Mouse (Mus musculus) neural tube, embryonic 14.5 days (tissue): ENCODE results near the gene Cox11. TPM values are rescaled to one million over a fixed set of nuclear protein-coding genes. Genes with fewer than 3 reads are reported as not detected.

Source experiments
- ATAC-seq: fragments of 200-750 bp; cut with Nextera tagmentation; 2 replicates; pipeline ENCODE4 v1.8.0; 2017; ENCODE audit warnings: low read depth, mild to moderate bottlenecking, moderate TSS enrichment, moderate library complexity
- H3K27ac ChIP-seq: fragments of 300-500 bp; sonication (generic); 2 replicates; pipeline ENCODE4 v1.5.1; 2014; ENCODE audit warnings: low read depth, mild to moderate bottlenecking, control low read depth, low read length, moderate library complexity, mixed read lengths
- H3K27me3 ChIP-seq: fragments of 300-500 bp; sonication (generic); 2 replicates; pipeline ENCODE4 v1.6.1; 2014; ENCODE audit warnings: low read length; ENCODE audit not compliant: control insufficient read depth, insufficient read depth
- H3K36me3 ChIP-seq: fragments of 300-500 bp; sonication (generic); 2 replicates; pipeline ENCODE4 v1.6.1; 2014; ENCODE audit warnings: low read length, mixed read lengths; ENCODE audit not compliant: control insufficient read depth, insufficient read depth
- H3K4me1 ChIP-seq: fragments of 300-500 bp; sonication (generic); 2 replicates; pipeline ENCODE4 v1.6.1; 2014; ENCODE audit warnings: low read length; ENCODE audit not compliant: control insufficient read depth, insufficient read depth
- H3K4me2 ChIP-seq: fragments of 300-500 bp; sonication (generic); 2 replicates; pipeline ENCODE4 v1.6.1; 2014; ENCODE audit warnings: mild to moderate bottlenecking, low read depth, low read length, control low read depth
- H3K4me3 ChIP-seq: fragments of 300-500 bp; sonication (generic); 2 replicates; pipeline ENCODE4 v1.5.1; 2014; ENCODE audit warnings: low read depth, low read length, control low read depth, mixed read lengths
- H3K9ac ChIP-seq: fragments of 300-500 bp; sonication (generic); replicated peaks from 2 replicates; pipeline ENCODE4 v1.6.1; 2014; ENCODE audit warnings: low read depth, mild to moderate bottlenecking, control low read depth, low read length, mixed read lengths
- H3K9me3 ChIP-seq: fragments of 300-500 bp; sonication (generic); 2 replicates; pipeline ENCODE4 v1.6.1; 2016; ENCODE audit warnings: low read length; ENCODE audit not compliant: control insufficient read depth
- WGBS: fragments of 180-500 bp; shearing (Covaris S2); extraction: QIAGEN DNeasy Blood & Tissue Kit; methylation state at CpG from one replicate; pipeline ENCODE4 v1.1.7; 2014; 5-methylcytosine and 5-hydroxymethylcytosine counted together
- polyA plus RNA-seq: library from polyadenylated mRNA; unstranded; fragments of >200 nt; fragmentation: Nextera tagmentation; extraction: Ambion mirVana; gene quantifications from 2 replicates; pipeline ENCODE4 v1.2.1, GENCODE M21; 2014

The Cox11 gene
- polyA plus RNA-seq, 1 experiment from 2014 or later = 32.3 TPM

DNA sequence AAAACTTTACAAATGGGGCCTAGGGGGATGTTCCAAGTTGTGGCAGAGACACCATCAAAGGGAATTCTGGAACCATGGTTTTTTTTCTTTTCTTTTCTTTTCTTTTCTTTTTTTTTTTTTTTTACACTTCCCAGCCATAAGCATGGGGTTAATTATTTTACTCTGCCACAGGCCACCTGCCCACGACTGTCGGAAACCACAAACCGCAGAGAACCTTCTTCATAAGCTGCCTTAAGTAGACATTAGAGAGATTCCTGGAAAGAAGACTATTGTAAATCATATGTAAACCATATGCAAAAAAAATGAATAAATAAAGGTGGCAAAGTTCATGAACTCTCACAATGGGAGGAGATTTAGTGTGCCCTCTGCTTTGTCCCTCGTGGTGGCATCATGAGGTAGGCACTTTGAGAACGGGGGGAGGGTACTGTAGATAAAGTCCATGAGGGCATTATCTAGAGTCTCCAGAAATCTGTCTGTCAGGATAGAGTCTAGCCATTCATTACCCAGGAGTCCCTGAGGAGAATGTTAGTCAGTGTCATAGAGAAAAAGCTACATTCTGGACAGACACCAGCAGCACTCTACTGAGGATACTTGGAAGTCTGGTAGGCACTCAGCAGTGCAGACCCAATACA, 37.6 kb downstream of the Cox11 start:
- Histone ChIP-seq H3K9me3 (no peaks in the 10 kb centered on the region), H3K4me2 (no peak overlapping the region), H3K27ac (no peak overlapping the region), H3K4me1 (no peaks in the 10 kb centered on the region), H3K9ac (no peak overlapping the region), H3K36me3 (no peaks in the 10 kb centered on the region), H3K4me3 (no peak overlapping the region), H3K27me3 (no peaks in the 10 kb centered on the region)
- no peak for ATAC-seq
- 76% methylated on average over 5 of the region's 5 CpGs for WGBS

DNA sequence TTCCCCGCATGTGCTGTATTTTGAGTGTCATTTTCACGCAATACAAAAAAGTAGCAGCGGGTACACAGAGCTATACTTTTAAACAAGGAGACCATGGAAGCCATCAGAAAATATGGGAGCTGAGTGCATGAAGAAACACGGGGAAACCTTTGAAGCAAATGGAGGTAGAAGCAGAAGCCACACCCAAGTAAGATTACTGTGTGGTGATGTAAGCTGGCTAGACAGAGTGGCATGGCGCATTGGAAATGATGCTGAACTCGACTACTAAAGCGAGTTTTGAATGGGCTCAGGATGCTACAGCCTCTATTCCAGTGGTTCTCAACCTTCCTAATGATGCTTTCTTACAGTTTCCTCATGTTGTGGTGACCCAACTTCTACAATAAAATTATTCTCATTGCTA, 39.1 kb downstream of the Cox11 start:
- Histone ChIP-seq H3K4me2 (no peak overlapping the region), H3K9ac (no peak overlapping the region), H3K9me3 (no peaks in the 10 kb centered on the region), H3K36me3 (no peaks in the 10 kb centered on the region), H3K27ac (no peak overlapping the region), H3K4me3 (no peak overlapping the region), H3K4me1 (no peaks in the 10 kb centered on the region), H3K27me3 (no peaks in the 10 kb centered on the region)
- no peak for ATAC-seq
- 96% methylated on average over 7 of the region's 7 CpGs for WGBS

DNA sequence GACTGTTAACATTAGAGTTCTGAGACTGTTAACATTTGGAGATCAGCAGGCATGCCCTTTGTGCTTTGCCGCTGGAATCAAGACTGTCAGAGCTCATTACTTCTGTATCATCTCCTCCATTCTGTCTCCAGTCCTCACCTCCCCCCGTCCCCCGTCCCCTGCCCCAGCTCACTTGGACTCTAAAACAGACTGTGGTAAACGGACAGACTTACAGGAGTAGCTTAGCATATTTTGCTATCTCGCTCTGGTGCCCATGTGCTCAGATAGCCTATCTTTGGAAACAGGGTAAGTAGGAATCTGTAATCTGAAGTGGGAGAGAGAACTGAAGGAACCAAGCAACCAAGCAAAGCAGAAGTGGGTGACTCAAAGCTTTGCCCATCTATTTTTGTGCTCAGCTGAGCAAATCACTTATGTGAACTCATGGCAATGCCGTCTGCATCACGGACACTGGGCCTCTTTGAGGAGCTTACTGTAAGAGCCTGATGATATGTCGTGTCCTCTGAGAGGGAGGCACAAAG, 39.9 kb downstream of the Cox11 start:
- H3K9ac ChIP-seq = no peak overlapping the region
- H3K4me2 ChIP-seq = no peak overlapping the region
- no peaks in the 10 kb centered on the region for H3K4me1 ChIP-seq
- no peaks in the 10 kb centered on the region for H3K27me3 ChIP-seq
- no peaks in the 10 kb centered on the region for H3K9me3 ChIP-seq
- H3K27ac ChIP-seq = no peak overlapping the region
- no peak overlapping the region for H3K4me3 ChIP-seq
- 61% methylated on average over 8 of the region's 8 CpGs for WGBS
- H3K36me3 ChIP-seq = no peaks in the 10 kb centered on the region
- no peak for ATAC-seq

DNA sequence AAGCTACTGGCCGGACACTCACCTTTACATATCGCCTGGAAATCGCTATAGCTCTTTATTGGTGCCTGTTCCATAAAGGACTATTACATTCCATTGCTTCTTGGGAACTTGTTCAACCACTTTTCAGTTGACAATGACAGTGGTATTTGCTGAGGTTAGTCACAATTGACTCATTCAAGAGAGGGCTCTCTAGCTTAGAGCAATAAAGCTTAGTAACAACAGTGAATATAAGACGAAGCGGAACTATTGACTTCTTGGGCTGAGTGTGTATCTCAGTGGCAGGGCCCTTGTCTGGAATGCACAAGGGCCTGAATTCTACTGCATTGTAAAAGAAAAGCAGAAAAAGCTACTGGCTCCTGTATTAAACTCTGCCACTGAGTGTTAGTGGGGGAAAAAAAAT, 40.6 kb downstream of the Cox11 start:
- no peak overlapping the region for H3K27ac ChIP-seq
- H3K4me2 ChIP-seq = no peak overlapping the region
- no peaks in the 10 kb centered on the region for H3K27me3 ChIP-seq
- no peak overlapping the region for H3K4me3 ChIP-seq
- H3K9me3 ChIP-seq = no peaks in the 10 kb centered on the region
- no peak overlapping the region for H3K9ac ChIP-seq
- no peaks in the 10 kb centered on the region for H3K36me3 ChIP-seq
- WGBS = 76% methylated on average over 5 of the region's 5 CpGs
- ATAC-seq = no peak
- no peaks in the 10 kb centered on the region for H3K4me1 ChIP-seq

DNA sequence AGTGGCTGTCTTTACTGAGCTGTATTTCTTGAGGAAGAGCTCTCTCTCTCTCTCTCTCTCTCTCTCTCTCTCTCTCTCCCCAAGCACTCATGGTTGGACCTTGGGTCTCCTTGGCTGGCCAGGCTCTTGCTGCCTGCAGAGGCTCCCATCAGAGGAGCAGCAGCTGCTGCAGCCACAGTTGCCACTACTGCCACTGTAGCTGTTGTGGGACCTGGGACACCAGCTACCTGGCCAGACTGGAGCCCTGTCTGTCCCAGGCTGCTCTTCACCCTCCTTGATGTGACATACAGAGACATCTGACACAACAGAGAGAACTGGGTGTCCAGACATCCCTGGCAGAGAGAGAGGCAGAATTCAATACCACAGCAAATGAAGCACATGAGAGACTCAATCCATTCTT, 43.2 kb downstream of the Cox11 start:
- Histone ChIP-seq H3K27ac (no peak overlapping the region), H3K4me3 (no peak overlapping the region), H3K4me1 (no peaks in the 10 kb centered on the region), H3K9me3 (no peaks in the 10 kb centered on the region), H3K9ac (no peak overlapping the region), H3K27me3 (no peaks in the 10 kb centered on the region), H3K4me2 (no peak overlapping the region), H3K36me3 (no peaks in the 10 kb centered on the region)
- ATAC-seq = no peak

DNA sequence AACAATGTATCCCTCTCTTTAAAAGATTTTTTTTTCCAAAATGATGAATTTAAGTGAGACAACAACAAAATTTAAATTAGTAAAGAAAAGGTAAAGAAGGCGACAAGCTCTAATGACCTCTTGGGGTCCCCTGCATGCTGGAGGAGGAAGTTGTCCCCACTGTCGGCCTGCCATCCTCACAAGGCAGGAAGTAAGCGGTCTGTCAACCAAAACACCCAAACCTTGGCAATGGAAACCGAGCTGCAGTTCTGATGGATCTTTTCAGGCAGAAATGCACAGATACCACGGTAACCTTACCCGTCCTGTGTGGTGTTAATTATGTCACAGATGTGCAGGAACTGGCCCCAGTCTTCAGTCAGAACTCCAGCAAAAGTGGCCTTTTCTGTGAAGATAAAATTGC, 46.8 kb downstream of the Cox11 start:
- H3K9ac ChIP-seq = no peak overlapping the region
- no peaks in the 10 kb centered on the region for H3K4me1 ChIP-seq
- WGBS = 71% methylated on average over 6 of the region's 6 CpGs
- H3K9me3 ChIP-seq = no peaks in the 10 kb centered on the region
- H3K4me2 ChIP-seq = no peak overlapping the region
- no peaks in the 10 kb centered on the region for H3K36me3 ChIP-seq
- no peaks in the 10 kb centered on the region for H3K27me3 ChIP-seq
- H3K27ac ChIP-seq = no peak overlapping the region
- no peak for ATAC-seq
- no peak overlapping the region for H3K4me3 ChIP-seq

DNA sequence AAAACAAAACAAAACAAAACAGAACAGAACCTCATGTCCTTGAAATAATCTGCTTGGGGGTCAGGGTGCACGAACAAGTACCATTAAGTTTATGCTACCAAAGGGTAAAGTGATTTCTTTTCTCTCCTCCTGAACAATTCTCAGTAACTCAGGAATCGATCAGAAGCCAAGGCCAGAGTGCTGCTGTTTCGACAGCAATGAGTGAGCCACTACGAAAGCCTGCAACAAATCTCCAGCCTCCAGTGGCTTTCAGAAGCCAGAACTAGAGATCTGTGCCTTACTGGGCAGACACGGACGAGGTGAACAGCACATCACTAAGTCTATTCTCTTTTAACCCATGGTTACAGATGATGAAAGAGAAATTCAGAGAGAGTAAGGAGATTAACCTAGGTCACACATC, 47.2 kb downstream of the Cox11 start:
- WGBS = 79% methylated on average over 6 of the region's 6 CpGs
- Histone ChIP-seq H3K27ac (no peak overlapping the region), H3K4me1 (no peaks in the 10 kb centered on the region), H3K36me3 (no peaks in the 10 kb centered on the region), H3K9ac (no peak overlapping the region), H3K4me2 (no peak overlapping the region), H3K9me3 (no peaks in the 10 kb centered on the region), H3K4me3 (no peak overlapping the region), H3K27me3 (no peaks in the 10 kb centered on the region)
- no peak for ATAC-seq

DNA sequence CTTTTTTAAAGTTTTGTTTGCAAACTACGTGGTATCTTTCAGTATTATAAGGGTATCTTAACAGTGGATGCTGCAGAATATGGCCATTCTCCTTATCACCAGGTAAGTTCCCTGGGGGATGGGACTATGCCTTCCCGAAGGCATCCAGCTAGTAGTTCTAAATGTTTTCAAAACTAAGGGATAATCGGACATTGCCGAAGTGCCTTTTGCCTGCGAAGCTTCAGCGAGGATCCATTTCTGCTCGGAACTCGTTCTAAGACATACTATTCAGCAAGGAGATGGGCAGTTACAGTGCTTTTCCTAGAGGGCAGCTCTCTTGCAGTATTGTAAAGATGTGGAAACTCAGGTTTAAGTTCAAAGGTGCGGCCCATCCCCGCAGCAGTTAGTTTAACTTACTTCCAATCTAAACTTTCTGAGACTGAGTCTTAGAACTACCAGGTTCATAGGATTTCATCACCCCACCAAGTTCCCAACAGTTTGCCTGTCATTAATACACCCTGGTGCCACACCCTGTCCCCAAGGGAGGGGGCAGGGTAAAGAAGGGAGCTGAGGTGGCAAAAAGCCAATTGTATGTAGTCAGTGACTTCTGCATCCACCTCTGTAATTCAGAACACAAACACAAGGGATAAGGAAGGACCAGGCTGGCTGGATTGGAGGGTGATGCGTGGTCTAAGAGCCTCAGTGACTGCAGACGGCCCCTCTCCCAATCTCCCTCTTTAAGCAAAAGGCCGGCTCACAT, 48.5 kb downstream of the Cox11 start:
- Histone ChIP-seq H3K9me3 (no peaks in the 10 kb centered on the region), H3K9ac (0 out of 2 replicates have a peak overlapping the region, but pooled peaks have one; percentile 56), H3K4me1 (no peaks in the 10 kb centered on the region), H3K4me2 (peak overlapping the region; percentile 80), H3K27me3 (no peaks in the 10 kb centered on the region), H3K4me3 (peak overlapping the region; percentile 52), H3K27ac (no peak overlapping the region), H3K36me3 (no peaks in the 10 kb centered on the region)
- WGBS = 73% methylated on average over 13 of the region's 13 CpGs
- ATAC-seq = peak; percentile 30; the same call in 1 of the 2 replicates

DNA sequence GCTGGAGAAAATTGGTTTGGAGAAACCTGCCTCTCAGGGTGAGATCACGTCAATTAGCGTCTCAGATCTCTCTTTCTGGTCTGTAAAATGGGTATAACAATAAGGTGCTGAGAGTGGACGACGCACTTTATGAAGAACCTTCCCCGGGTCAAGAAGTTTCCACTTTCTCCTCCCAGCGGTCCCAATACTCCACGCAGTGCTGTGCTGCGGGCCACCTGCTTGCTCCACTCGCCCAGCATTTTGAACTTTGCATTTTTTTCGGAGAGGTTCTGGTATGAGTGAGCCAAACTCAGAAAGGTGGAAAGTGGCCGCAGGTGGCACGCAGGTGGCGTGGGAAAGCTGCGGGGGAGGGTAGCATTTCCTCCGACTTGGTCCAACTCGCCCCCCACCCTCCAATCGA, 49.1 kb downstream of the Cox11 start:
- H3K27ac ChIP-seq = no peak overlapping the region

More for the DNA sequence above, 49.1 kb downstream of the Cox11 start:
- Histone ChIP-seq H3K4me1 (no peaks in the 10 kb centered on the region), H3K36me3 (no peaks in the 10 kb centered on the region), H3K4me2 (peak overlapping the region; percentile 80), H3K4me3 (peak overlapping the region; percentile 52), H3K9me3 (no peaks in the 10 kb centered on the region), H3K9ac (peak overlapping the region; percentile 56), H3K27me3 (no peaks in the 10 kb centered on the region)
- peak; percentile 28 for ATAC-seq
- 3% methylated on average over 17 of the region's 17 CpGs for WGBS
